Mouse (Mus musculus): ENCODE results near the gene Slc25a34. TPM values are rescaled to one million over a fixed set of nuclear protein-coding genes. Genes with fewer than 3 reads are reported as not detected.

The Slc25a34 gene
- polyA plus RNA-seq, 1 experiment = not detected

DNA sequence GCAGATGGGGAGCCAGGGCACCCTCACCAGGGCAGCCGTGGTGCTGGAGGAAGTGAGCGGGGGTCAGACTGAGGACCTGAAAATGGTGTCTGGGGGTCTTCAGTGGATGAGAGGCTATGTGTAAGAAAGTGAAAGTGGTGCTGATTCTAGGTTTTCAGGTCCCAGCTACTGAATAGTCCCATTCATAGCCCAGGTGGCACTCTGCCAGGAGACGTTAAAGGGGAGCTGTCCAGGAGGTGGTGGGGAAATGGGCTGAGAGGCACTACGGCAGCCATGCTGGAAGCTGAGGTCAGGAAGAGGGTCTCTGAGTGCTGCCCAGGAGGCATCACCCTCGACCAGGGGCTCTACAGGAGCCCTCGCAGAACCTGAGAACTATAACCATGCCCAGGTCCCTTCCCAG is 25.6 kb upstream of the Slc25a34 start:
- no peak for TF ChIP-seq GATA1 (IDR thresholded peaks at IDR 0.05; ENCODE audit: low read length)
- no peak for TF ChIP-seq TAL1 (IDR thresholded peaks at IDR 0.05; ENCODE audit: low read length)
- Histone ChIP-seq H3K4me1 (ENCODE audit: control insufficient read depth) (peaks cover 2% of the 10 kb centered on the region), H3K36me3 (ENCODE audit: control insufficient read depth) (peaks cover 22% of the 10 kb centered on the region), H3K4me3 (replicated peaks) (no peak overlapping the region), H3K27me3 (ENCODE audit: control insufficient read depth) (no peaks in the 10 kb centered on the region), H3K9me3 (ENCODE audit: control insufficient read depth, low read length) (no peaks in the 10 kb centered on the region)

GRCm38 (mm10) chr4:141648262-141648661 is 24.6 kb upstream of the Slc25a34 start:
- no peaks in the 10 kb centered on the region for H3K27me3 ChIP-seq (ENCODE audit: control insufficient read depth)
- H3K4me3 ChIP-seq (replicated peaks) = no peak overlapping the region
- TF ChIP-seq GATA1 (IDR thresholded peaks at IDR 0.05; ENCODE audit: low read length) (no peak), TAL1 (IDR thresholded peaks at IDR 0.05; ENCODE audit: low read length) (no peak)
- H3K4me1 ChIP-seq (ENCODE audit: control insufficient read depth) = peaks cover 2% of the 10 kb centered on the region
- peaks cover 15% of the 10 kb centered on the region for H3K36me3 ChIP-seq (ENCODE audit: control insufficient read depth)
- no peaks in the 10 kb centered on the region for H3K9me3 ChIP-seq (ENCODE audit: control insufficient read depth, low read length)

- Histone ChIP-seq H3K36me3 (ENCODE audit: control insufficient read depth) (peaks cover 15% of the 10 kb centered on the region), H3K9me3 (ENCODE audit: control insufficient read depth, low read length) (no peaks in the 10 kb centered on the region), H3K4me3 (replicated peaks) (no peak overlapping the region), H3K27me3 (ENCODE audit: control insufficient read depth) (no peaks in the 10 kb centered on the region), H3K4me1 (ENCODE audit: control insufficient read depth) (peaks cover 4% of the 10 kb centered on the region)
- TF ChIP-seq TAL1 (IDR thresholded peaks at IDR 0.05; ENCODE audit: low read length) (no peak), GATA1 (IDR thresholded peaks at IDR 0.05; ENCODE audit: low read length) (no peak)
Measured at GRCm38 (mm10) chr4:141647187-141647586, 23.6 kb upstream of the Slc25a34 start.

DNA sequence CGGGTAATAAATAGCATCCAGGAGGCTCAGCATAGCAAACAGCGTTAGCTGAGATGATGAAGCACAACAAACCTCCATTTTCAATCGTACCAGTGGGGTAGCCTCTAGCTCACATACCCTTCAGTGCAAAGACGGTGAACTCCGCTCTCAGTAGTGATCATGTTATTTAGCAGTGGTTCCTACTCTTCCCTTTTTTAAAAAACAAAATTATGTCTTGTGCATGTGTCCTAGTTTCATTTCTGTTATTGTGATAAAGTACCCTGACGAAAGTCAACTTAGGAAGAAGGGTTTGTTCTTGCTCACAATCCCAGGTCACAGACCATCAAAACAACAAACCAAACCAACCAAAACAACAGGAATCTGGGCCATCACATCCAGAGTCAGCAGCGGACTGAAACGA is 22.4 kb upstream of the Slc25a34 start:
- TF ChIP-seq GATA1 (IDR thresholded peaks at IDR 0.05; ENCODE audit: low read length) (no peak), TAL1 (IDR thresholded peaks at IDR 0.05; ENCODE audit: low read length) (no peak)
- H3K27me3 ChIP-seq (ENCODE audit: control insufficient read depth) = no peaks in the 10 kb centered on the region
- no peaks in the 10 kb centered on the region for H3K9me3 ChIP-seq (ENCODE audit: control insufficient read depth, low read length)
- H3K4me3 ChIP-seq (replicated peaks) = no peak overlapping the region
- peaks cover 9% of the 10 kb centered on the region for H3K4me1 ChIP-seq (ENCODE audit: control insufficient read depth)
- peaks cover 19% of the 10 kb centered on the region for H3K36me3 ChIP-seq (ENCODE audit: control insufficient read depth)

- Histone ChIP-seq H3K4me3 (replicated peaks) (no peak overlapping the region), H3K36me3 (ENCODE audit: control insufficient read depth) (peaks cover 37% of the 10 kb centered on the region), H3K4me1 (ENCODE audit: control insufficient read depth) (peaks cover 11% of the 10 kb centered on the region), H3K27me3 (ENCODE audit: control insufficient read depth) (no peaks in the 10 kb centered on the region), H3K9me3 (ENCODE audit: control insufficient read depth, low read length) (no peaks in the 10 kb centered on the region)
- TF ChIP-seq TAL1 (IDR thresholded peaks at IDR 0.05; ENCODE audit: low read length) = no peak
- TF ChIP-seq GATA1 (IDR thresholded peaks at IDR 0.05; ENCODE audit: low read length) = no peak
Measured at GRCm38 (mm10) chr4:141643118-141643855, 19.7 kb upstream of the Slc25a34 start.

DNA sequence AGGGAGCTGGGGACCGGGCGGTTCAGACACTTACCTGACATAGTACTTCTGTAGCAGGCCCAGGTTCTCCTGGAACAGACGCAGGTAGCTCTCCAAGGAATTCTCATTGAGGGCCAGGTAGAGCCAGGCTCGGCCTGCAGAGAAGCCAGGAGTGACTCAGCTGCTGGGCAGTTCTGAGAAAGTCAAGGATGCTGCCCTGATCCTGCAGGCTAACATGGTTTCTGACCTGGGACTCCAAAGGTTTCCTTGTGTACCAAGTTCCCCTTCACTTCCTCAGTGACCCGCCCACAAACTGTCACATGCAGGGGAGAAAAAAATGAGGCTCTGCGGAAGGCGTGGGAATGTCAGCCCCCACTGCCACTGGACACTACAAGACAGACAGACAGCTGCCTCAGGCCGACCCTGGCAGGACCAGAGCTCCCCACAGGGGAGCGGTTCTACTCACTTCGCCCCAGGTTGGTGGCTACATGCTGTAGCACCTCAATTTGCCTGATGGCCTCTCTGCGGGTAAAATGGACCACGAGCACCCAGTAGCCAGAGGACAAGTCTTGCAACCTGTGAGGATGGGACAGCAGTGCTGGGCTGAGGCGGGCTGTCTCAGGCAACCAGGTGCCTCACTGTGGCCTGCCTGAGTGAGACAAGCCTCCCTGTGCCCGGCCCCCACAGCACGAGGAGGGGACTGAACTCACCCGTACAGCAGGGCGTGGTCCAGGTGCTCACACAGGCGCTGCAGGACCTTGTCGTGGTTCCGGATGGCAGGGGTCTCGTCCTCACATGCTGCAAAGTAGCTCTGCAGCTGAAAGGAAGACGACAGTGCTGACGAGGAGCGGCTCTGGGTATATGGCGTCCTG is 18.6 kb upstream of the Slc25a34 start:
- Histone ChIP-seq H3K36me3 (ENCODE audit: control insufficient read depth) (peaks cover 43% of the 10 kb centered on the region), H3K9me3 (ENCODE audit: control insufficient read depth, low read length) (no peaks in the 10 kb centered on the region), H3K4me3 (replicated peaks) (no peak overlapping the region), H3K27me3 (ENCODE audit: control insufficient read depth) (no peaks in the 10 kb centered on the region), H3K4me1 (ENCODE audit: control insufficient read depth) (peaks cover 11% of the 10 kb centered on the region)
- TF ChIP-seq TAL1 (IDR thresholded peaks at IDR 0.05; ENCODE audit: low read length) (no peak), GATA1 (IDR thresholded peaks at IDR 0.05; ENCODE audit: low read length) (no peak)

- H3K4me1 ChIP-seq (ENCODE audit: control insufficient read depth) = peaks cover 11% of the 10 kb centered on the region
- TF ChIP-seq TAL1 (IDR thresholded peaks at IDR 0.05; ENCODE audit: low read length) = no peak
- no peak for TF ChIP-seq GATA1 (IDR thresholded peaks at IDR 0.05; ENCODE audit: low read length)
- H3K27me3 ChIP-seq (ENCODE audit: control insufficient read depth) = no peaks in the 10 kb centered on the region
- no peak overlapping the region for H3K4me3 ChIP-seq (replicated peaks)
- H3K9me3 ChIP-seq (ENCODE audit: control insufficient read depth, low read length) = no peaks in the 10 kb centered on the region
- H3K36me3 ChIP-seq (ENCODE audit: control insufficient read depth) = peaks cover 49% of the 10 kb centered on the region
Measured at GRCm38 (mm10) chr4:141641353-141641771, 17.7 kb upstream of the Slc25a34 start.

- H3K27me3 ChIP-seq (ENCODE audit: control insufficient read depth) = no peaks in the 10 kb centered on the region
- no peaks in the 10 kb centered on the region for H3K9me3 ChIP-seq (ENCODE audit: control insufficient read depth, low read length)
- H3K36me3 ChIP-seq (ENCODE audit: control insufficient read depth) = peaks cover 51% of the 10 kb centered on the region
- peaks cover 11% of the 10 kb centered on the region for H3K4me1 ChIP-seq (ENCODE audit: control insufficient read depth)
- TF ChIP-seq GATA1 (IDR thresholded peaks at IDR 0.05; ENCODE audit: low read length) (no peak), TAL1 (IDR thresholded peaks at IDR 0.05; ENCODE audit: low read length) (no peak)
- H3K4me3 ChIP-seq (replicated peaks) = no peak overlapping the region
Measured at GRCm38 (mm10) chr4:141639474-141639873, 15.9 kb upstream of the Slc25a34 start.

DNA sequence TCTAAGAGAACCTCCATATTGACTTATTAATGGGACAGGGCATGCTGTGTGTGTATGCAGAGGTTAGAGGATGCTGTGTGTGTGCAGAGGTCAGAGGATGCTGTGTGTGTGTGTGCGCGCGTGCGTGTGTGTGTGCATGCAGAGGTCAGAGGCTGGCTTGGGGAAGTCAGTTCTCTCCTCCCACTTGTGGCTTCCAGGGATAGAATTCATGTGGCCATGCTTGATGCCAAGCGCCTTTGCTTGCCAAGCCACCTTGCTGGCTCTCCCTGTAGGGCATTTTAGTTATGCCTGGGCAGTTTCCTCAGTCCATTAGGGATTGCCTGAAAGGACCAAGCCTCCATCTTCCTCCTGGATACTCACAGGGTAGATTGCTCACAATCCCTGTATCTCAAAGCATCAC is 13.1 kb upstream of the Slc25a34 start:
- H3K27me3 ChIP-seq (ENCODE audit: control insufficient read depth) = no peaks in the 10 kb centered on the region
- H3K9me3 ChIP-seq (ENCODE audit: control insufficient read depth, low read length) = no peaks in the 10 kb centered on the region; the same call in 1 of the 2 replicates
- H3K36me3 ChIP-seq (ENCODE audit: control insufficient read depth) = peaks cover 65% of the 10 kb centered on the region
- H3K4me1 ChIP-seq (ENCODE audit: control insufficient read depth) = peaks cover 8% of the 10 kb centered on the region
- H3K4me3 ChIP-seq (replicated peaks) = no peak overlapping the region
- TF ChIP-seq TAL1 (IDR thresholded peaks at IDR 0.05; ENCODE audit: low read length) = no peak
- no peak for TF ChIP-seq GATA1 (IDR thresholded peaks at IDR 0.05; ENCODE audit: low read length)
